In genomic region chr7:88278628-88279196, GRCm38 (mm10) we compare ENCODE assay signal across 8 mouse cellular contexts. TPM values are rescaled to one million over a fixed set of nuclear protein-coding genes. Genes with fewer than 3 reads are reported as not detected.
A peak's percentile ranks its signal among the peaks of the same experiment; 100 is the strongest.
DNase-seq lines count a peak whose midpoint lies in the region; ATAC-seq lines count a peak whose summit lies in the region.

No protein-coding gene starts in this region.

- no peak overlapping the region; the same call in 1 of the 2 replicates for H3K27ac ChIP-seq in kidney, embryonic 16.5 days (ENCODE audit: low read length)
- H3K27ac ChIP-seq in embryonic facial prominence, embryonic 11.5 days (replicated peaks; ENCODE audit: low read depth, low read length), result no peak overlapping the region
- peak overlapping the region; percentile 86; the same call in 1 of the 2 replicates for H3K27ac ChIP-seq in intestine, embryonic 16.5 days (ENCODE audit: low read length)
- no peak overlapping the region for H3K27ac ChIP-seq in neural tube, embryonic 12.5 days

- peak overlapping the region; percentile 72 for H3K9ac ChIP-seq in kidney, embryonic 16.5 days (replicated peaks; ENCODE audit: low read length)
- H3K9ac ChIP-seq in embryonic facial prominence, embryonic 11.5 days (replicated peaks; ENCODE audit: low read length), result no peak overlapping the region; the same call in 1 of the 2 replicates
- peak overlapping the region; percentile 85 for H3K9ac ChIP-seq in intestine, embryonic 16.5 days (ENCODE audit: low read depth, low read length)
- no peak overlapping the region for H3K9ac ChIP-seq in neural tube, embryonic 12.5 days

- H3K36me3 ChIP-seq in kidney, embryonic 16.5 days (ENCODE audit: insufficient read depth, low read length), result no peaks in the 10 kb centered on the region
- no peaks in the 10 kb centered on the region for H3K36me3 ChIP-seq in embryonic facial prominence, embryonic 11.5 days (replicated peaks; ENCODE audit: control insufficient read depth, insufficient read depth, low read depth, low read length)
- no peaks in the 10 kb centered on the region for H3K36me3 ChIP-seq in intestine, embryonic 16.5 days (ENCODE audit: control insufficient read depth, insufficient read depth, low read length)
- H3K36me3 ChIP-seq in neural tube, embryonic 12.5 days, result no peaks in the 10 kb centered on the region

- peak overlapping the region; percentile 60 for H3K4me3 ChIP-seq in kidney, embryonic 16.5 days (ENCODE audit: low read length)
- no peak overlapping the region; the same call in 1 of the 2 replicates for H3K4me3 ChIP-seq in embryonic facial prominence, embryonic 11.5 days (ENCODE audit: low read depth, low read length)
- H3K4me3 ChIP-seq in intestine, embryonic 16.5 days (ENCODE audit: low read length), result peak overlapping the region; percentile 74
- peak overlapping the region; percentile 40; the same call in 1 of the 2 replicates for H3K4me3 ChIP-seq in neural tube, embryonic 12.5 days

- 36% methylated on average over 8 of the region's 8 CpGs for WGBS in kidney, embryonic 16.5 days
- WGBS in embryonic facial prominence, embryonic 11.5 days, result 56% methylated on average over 8 of the region's 8 CpGs
- 27% methylated on average over 8 of the region's 8 CpGs for WGBS in intestine, embryonic 16.5 days
- 61% methylated on average over 8 of the region's 8 CpGs for WGBS in neural tube, embryonic 12.5 days

- ATAC-seq in kidney, embryonic 16.5 days (ENCODE audit: low FRiP score, low TSS enrichment), result no peak
- no peak for ATAC-seq in embryonic facial prominence, embryonic 11.5 days (replicated peaks; ENCODE audit: insufficient number of reproducible peaks, low FRiP score, low TSS enrichment, low read depth)
- no peak for ATAC-seq in intestine, embryonic 16.5 days
- ATAC-seq in neural tube, embryonic 12.5 days (ENCODE audit: low FRiP score, low read depth), result no peak

- H3K4me2 ChIP-seq in kidney, embryonic 16.5 days (replicated peaks; ENCODE audit: low read depth, low read length), result peak overlapping the region; percentile 94
- H3K4me2 ChIP-seq in embryonic facial prominence, embryonic 11.5 days (ENCODE audit: low read depth, low read length), result peak overlapping the region; percentile 91
- peak overlapping the region; percentile 92 for H3K4me2 ChIP-seq in intestine, embryonic 16.5 days (ENCODE audit: low read depth, low read length)
- H3K4me2 ChIP-seq in neural tube, embryonic 12.5 days (replicated peaks), result peak overlapping the region; percentile 87

- H3K9me3 ChIP-seq in kidney, embryonic 16.5 days (ENCODE audit: low read length), result no peaks in the 10 kb centered on the region
- no peaks in the 10 kb centered on the region for H3K9me3 ChIP-seq in embryonic facial prominence, embryonic 11.5 days (replicated peaks; ENCODE audit: control insufficient read depth, low read length)
- no peaks in the 10 kb centered on the region for H3K9me3 ChIP-seq in intestine, embryonic 16.5 days (ENCODE audit: control insufficient read depth, low read length)
- no peaks in the 10 kb centered on the region for H3K9me3 ChIP-seq in neural tube, embryonic 12.5 days

- no peak for DNase-seq in kidney, postnatal 36 days
- DNase-seq in embryonic facial prominence, embryonic 11.5 days (ENCODE audit: low spot score), result no peak
- DNase-seq in c-Kit-positive CD71-positive TER-119-positive erythroid progenitor cells, embryonic 14.5 days (ENCODE audit: low spot score), result no peak
- no peak for DNase-seq in right cerebral cortex, postnatal 10 days (ENCODE audit: low spot score in 2 of 2)
- no peak for DNase-seq in cerebellum, adult 18-20 months

- peaks cover 13% of the 10 kb centered on the region for H3K4me1 ChIP-seq in kidney, embryonic 16.5 days (ENCODE audit: insufficient read depth, low read length)
- H3K4me1 ChIP-seq in embryonic facial prominence, embryonic 11.5 days (ENCODE audit: control insufficient read depth, insufficient read depth, low read length), result no peaks in the 10 kb centered on the region
- peaks cover 7% of the 10 kb centered on the region; the same call in 1 of the 2 replicates for H3K4me1 ChIP-seq in intestine, embryonic 16.5 days (ENCODE audit: control insufficient read depth, insufficient read depth, low read length)
- peaks cover 5% of the 10 kb centered on the region; the same call in 1 of the 2 replicates for H3K4me1 ChIP-seq in neural tube, embryonic 12.5 days

- no peaks in the 10 kb centered on the region for H3K27me3 ChIP-seq in kidney, embryonic 16.5 days (ENCODE audit: insufficient read depth, low read length)
- H3K27me3 ChIP-seq in embryonic facial prominence, embryonic 11.5 days (ENCODE audit: control insufficient read depth, insufficient read depth, low read length), result no peaks in the 10 kb centered on the region
- no peaks in the 10 kb centered on the region for H3K27me3 ChIP-seq in intestine, embryonic 16.5 days (replicated peaks; ENCODE audit: control insufficient read depth, insufficient read depth, low read length)
- no peaks in the 10 kb centered on the region for H3K27me3 ChIP-seq in neural tube, embryonic 12.5 days (replicated peaks)

RNA-seq across cellular contexts. Expression of gene Ctsc, which starts 0.8 kb away (rescaled TPM):
- polyA plus RNA-seq in kidney, embryonic 16.5 days (2015; fragmentation: Nextera tagmentation; extraction: Ambion mirVana), result 35.4 and 38.7 TPM in 2 replicates
- polyA plus RNA-seq in embryonic facial prominence, embryonic 11.5 days (2014; fragmentation: Nextera tagmentation; extraction: Ambion mirVana), result 24.2 and 25.5 TPM in 2 replicates
- polyA plus RNA-seq in intestine, embryonic 16.5 days (2015; fragmentation: Nextera tagmentation; extraction: Ambion mirVana), result 91.9 and 95.8 TPM in 2 replicates
- polyA plus RNA-seq in neural tube, embryonic 12.5 days (2016; fragmentation: Nextera tagmentation; extraction: Ambion mirVana), result 14.0 TPM in 2 replicates

Comparison
In these comparisons a context has a peak if more than half of its experiments do, and no peak if none do; other contexts are left out.
1. H3K9ac ChIP-seq: peak in kidney, embryonic 16.5 days (single experiment) and intestine, embryonic 16.5 days (single experiment); none in embryonic facial prominence, embryonic 11.5 days (single experiment) and neural tube, embryonic 12.5 days (single experiment).
2. Peak in every context shown above with its lines, with median percentiles within 50 percentile points of each other: H3K4me2 ChIP-seq.